Mouse (Mus musculus) gastrocnemius, postnatal 25 days (tissue): ENCODE measurements around the gene Disp2. TPM values are rescaled to one million over a fixed set of nuclear protein-coding genes. Genes with fewer than 3 reads are reported as not detected.

Source experiments
- DNase-seq: peaks from one replicate; pipeline ENCODE4 v3.0.0; 2022
- total RNA-seq, 2 experiments: library from RNA; stranded (reverse); gene quantifications; 1 replicate in 1 of 2; 2 replicates in 1 of 2; pipeline ENCODE4 v1.2.3; 2021

Gene Disp2
- total RNA-seq, 2 experiments from 2014 or later: not detected

- DNase-seq: no peak
Measured at GRCm38 (mm10) chr2:118759828-118760227, 19.7 kb upstream of the Disp2 start.

- no peak for DNase-seq
Measured at GRCm38 (mm10) chr2:118760311-118761025, 19.1 kb upstream of the Disp2 start.

- peak; percentile 21 for DNase-seq
Measured at GRCm38 (mm10) chr2:118761358-118761757, 18.2 kb upstream of the Disp2 start.

DNA sequence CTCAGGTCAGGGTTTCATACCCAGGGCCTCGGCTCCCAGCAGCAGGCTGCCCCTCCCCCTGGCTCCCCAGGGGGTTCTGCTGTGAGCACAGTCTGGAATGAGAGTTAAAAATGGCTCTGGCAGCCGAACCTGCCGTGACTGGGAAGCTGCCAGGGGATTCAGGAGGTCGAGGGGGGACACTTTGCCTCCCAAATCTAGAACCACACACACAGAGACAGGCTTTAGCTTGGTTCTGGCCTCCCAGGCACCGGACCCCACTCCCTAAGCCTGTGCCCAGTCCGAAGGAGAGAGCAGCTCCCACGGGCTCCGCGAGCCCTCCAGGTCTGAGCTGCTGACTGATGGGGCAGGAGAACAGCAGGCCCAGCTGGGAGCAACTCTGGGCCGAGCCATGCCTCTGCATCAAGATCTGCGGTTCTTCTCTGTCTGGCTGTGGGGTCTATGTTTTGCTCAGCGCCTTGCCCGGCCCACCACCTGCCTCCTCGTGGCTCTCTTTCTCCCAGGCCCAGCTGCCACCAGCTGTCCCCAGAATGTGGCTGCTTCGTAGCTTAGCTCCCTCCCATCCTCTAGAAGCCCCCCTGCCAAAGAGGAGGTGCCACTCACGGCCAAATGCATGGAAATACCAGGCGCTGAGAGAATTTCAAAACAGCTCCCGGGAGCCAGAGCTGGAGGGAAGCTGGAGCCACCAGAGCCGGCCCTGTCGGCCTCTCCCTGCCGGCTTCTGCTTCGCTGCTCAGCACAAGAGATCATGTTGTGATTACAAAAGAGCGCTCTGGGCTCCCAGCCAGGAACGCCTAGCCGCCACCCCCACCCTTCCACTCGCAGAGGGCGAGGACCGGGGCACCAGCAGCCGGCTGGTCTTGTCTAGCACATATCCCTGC, 17.4 kb upstream of the Disp2 start, which contains the start of gene Ccdc9b:
Ccdc9b (minus strand) TSS at position 756 of the 878 bp plus-strand sequence.
- DNase-seq: peak; percentile 90

- no peak for DNase-seq
Measured at GRCm38 (mm10) chr2:118762784-118763148, 16.8 kb upstream of the Disp2 start.

GRCm38 (mm10) chr2:118763469-118763868, 16.1 kb upstream of the Disp2 start:
- peak; percentile 20 for DNase-seq

GRCm38 (mm10) chr2:118764094-118764831, 15.3 kb upstream of the Disp2 start:
- no peak for DNase-seq

- DNase-seq: no peak
Measured at GRCm38 (mm10) chr2:118764875-118765274, 14.6 kb upstream of the Disp2 start.

GRCm38 (mm10) chr2:118766041-118767033, 13.2 kb upstream of the Disp2 start:
- DNase-seq: no peak

DNA sequence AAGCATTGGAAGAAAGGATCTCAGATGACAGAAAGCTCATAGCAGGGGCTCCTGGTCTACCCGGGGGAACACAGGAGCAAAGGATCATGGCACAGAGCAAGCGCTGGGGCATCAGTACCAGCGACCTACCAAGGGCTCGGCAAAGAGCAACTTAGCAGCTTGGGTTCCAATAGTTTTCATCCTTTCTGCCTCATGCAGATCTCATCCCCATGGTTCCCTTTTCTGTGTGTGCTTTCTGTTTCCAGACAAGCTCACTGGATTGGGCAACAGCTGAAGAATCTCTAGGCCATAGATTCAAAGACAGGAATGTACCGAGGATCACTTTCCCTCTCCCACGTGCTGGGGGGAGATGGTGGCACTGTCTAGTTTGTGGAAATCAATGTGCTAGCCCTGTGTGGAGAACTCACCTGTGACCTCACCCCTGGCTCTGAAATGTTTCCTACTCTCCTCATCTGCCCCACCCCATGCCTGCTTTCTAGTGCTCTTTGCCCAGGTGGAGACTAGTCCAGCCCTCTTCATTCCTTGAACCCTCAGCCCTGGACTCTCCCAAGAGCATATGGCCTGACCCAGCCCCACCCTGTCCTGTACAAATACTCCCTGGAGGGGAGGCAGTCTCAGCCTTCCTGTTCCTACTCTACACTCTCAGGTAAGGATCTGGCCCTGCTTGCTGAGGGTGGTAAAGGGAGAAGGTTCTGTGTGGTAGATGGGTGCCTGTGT, 7.2 kb upstream of the Disp2 start, which contains the start of gene Phgr1:
Phgr1 (plus strand) TSS at position 612 of the 717 bp plus-strand sequence.
- no peak for DNase-seq

DNA sequence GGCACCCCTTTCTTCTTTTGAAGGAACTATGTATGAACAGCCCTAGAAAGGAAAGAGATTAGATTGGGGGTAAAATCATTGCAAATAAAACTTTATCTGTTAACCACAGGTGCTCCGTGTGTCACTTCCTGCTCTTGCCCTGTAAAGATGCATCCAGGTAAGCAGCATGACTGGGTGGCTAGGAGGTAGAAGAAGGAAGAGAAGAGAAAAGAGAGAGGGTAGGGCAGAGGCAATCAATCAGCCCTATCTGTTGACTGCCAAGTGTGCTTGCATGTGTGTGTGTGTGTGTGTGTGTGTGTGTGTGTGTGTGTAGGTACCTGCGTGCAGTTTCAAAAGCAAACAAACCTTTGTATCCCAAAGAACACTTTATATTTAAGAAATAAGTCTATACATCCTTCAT, 5.0 kb upstream of the Disp2 start:
- DNase-seq: no peak

DNA sequence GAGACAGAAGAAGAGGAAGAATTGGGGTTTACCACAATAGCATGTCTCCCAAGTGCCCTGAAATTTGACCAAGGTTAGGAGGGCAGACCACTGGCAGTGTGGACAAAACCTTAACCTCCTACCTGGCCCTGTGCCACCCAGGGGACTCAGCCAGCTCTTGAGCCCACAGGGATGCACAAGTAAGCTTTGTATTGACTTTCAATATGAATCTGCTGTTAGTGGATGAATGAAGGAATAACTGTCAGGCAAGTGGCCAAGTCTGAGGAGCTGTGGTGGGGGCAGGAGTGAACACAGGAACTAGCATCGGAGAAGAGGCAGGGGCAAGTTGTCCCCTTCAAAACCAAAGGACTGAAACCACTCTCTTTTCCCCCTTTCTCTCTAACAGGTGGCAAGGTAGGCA, 4.1 kb upstream of the Disp2 start:
- DNase-seq: no peak

DNA sequence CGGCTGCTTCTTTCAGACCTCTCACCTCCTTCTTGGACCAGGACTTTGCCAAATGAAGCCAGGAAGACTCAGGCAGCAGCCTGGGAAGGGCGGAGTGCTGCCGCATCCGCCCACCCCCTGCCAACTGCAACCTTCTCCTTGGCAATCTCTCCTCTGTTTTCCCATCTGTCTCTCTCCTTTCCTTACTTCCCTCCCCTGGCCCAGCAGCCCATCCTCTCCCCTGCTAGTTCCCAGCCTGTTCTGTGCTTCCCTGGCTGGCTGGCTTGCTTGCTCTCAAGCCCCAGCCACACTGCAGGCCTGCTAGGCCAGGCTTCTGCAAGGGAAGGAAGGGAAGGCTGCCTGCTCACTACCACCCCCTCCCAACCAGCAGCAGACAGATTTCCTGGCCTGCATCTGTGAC, 3.7 kb upstream of the Disp2 start:
- no peak for DNase-seq

- DNase-seq: no peak
Measured at GRCm38 (mm10) chr2:118776295-118776694, 3.2 kb upstream of the Disp2 start.

- DNase-seq: no peak
Measured at GRCm38 (mm10) chr2:118778418-118778817, 1.1 kb upstream of the Disp2 start.

- DNase-seq: peak; percentile 5
Measured at GRCm38 (mm10) chr2:118779065-118779464, 454 bp upstream of the Disp2 start.

DNA sequence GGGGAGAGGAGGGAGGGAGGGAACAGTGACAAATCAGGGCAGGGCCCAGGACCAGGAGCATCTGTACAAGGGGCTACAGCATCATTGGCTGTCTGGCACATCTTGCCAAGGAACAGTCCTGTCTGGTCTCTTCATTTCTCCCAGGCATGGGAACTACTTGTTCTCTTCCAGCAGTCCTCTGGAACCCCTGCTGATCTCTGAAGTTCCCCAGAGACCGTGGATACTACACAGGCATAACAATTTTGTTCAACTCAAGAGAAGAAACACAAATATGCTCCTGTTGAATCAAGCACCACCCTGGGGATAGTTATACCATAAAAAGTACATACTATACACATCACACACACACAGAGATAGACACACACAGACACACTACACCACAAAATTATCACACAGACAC, 1.6 kb downstream of the Disp2 start:
- DNase-seq: no peak

DNA sequence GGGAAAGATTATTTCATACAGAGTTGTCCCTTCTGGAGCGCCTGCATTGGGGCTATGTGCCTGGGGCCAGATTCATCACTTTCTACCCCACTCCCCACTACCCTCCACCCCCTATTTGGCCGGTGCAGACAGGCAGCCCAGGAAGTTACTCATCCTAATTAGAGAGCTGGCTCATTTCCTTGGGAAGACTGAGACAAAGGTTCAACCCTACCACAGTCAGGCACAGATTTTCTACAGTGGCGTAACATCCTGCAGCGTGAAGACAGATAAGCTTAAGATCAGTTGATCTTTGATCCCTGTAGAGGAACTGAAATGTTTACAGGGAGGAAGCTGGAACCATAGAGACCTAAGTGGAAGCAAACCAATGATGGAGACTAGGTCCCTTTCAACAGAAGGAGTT, 2.8 kb downstream of the Disp2 start:
- no peak for DNase-seq

GRCm38 (mm10) chr2:118783093-118783492, 3.6 kb downstream of the Disp2 start:
- no peak for DNase-seq

GRCm38 (mm10) chr2:118783663-118784062, 4.1 kb downstream of the Disp2 start:
- no peak for DNase-seq

DNA sequence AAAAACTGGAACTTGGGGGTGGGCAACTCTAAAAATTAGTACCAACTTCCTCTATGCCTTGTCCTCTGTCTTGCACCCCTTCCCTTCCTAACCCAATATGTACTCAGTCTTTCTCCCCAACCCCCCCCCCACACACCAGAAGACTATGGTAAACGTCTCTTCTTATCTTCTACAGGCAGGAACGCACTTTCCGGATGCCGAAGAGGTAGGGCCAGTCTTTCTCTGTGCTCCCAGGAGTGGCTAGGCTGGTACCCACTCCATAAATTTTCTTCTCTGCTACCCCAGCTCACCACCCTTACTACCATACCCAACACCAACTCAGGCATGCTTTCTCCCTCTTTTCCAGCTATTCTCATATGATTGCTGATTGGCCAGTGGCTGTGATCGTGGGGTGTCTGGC, 7.0 kb downstream of the Disp2 start:
- DNase-seq: no peak
